Mouse (Mus musculus) C2C12 (cell line): ENCODE measurements at regions not wholly inside any gene's neighbourhood (a gene's known extent, or its start where the extent isn't known, plus 50 kb on each side); places are given as distances from the start of the nearest gene placed in this dataset.

Source experiments
- H3K27me3 ChIP-seq: one replicate; pipeline ENCODE4 v1.6.1; 2011; ENCODE audit not compliant: control insufficient read depth, insufficient read depth, insufficient read length
- H3K36me3 ChIP-seq: one replicate; pipeline ENCODE4 v1.6.1; 2011; ENCODE audit not compliant: control insufficient read depth, insufficient read depth
- H3K4me3 ChIP-seq: one replicate; pipeline ENCODE4 v1.5.1; 2011; ENCODE audit warnings: mild to moderate bottlenecking, control low read depth; ENCODE audit not compliant: poor library complexity, insufficient read depth, severe bottlenecking
- H3K79me2 ChIP-seq: one replicate; pipeline ENCODE4 v1.6.1; 2011; ENCODE audit not compliant: control insufficient read depth, insufficient read depth
- H3K79me3 ChIP-seq: one replicate; pipeline ENCODE4 v1.6.1; 2011; ENCODE audit warnings: low read depth, control low read depth
- H3ac ChIP-seq: one replicate; pipeline ENCODE3; 2011; ENCODE audit warnings: low read depth; ENCODE audit not compliant: control insufficient read depth, insufficient read length
- CEBPB ChIP-seq: IDR thresholded peaks from one replicate; pipeline ENCODE4 v1.6.1; 2011; ENCODE audit warnings: low read depth, mild to moderate bottlenecking, control low read depth, moderate library complexity
- CTCF ChIP-seq: IDR thresholded peaks from one replicate; pipeline ENCODE4 v1.5.1; 2011; ENCODE audit not compliant: control insufficient read depth, insufficient read depth, insufficient read length
- FOSL1 ChIP-seq: IDR thresholded peaks from one replicate; pipeline ENCODE4 v1.8.0; 2011; ENCODE audit warnings: mild to moderate bottlenecking, low read length; ENCODE audit not compliant: poor library complexity, insufficient read depth, severe bottlenecking
- MAX ChIP-seq: IDR thresholded peaks from one replicate; pipeline ENCODE4 v1.6.1; 2011; ENCODE audit warnings: mild to moderate bottlenecking, control low read depth
- MYOD1 ChIP-seq: IDR thresholded peaks from one replicate; pipeline ENCODE4 v1.6.1; 2011; ENCODE audit warnings: low read depth; ENCODE audit not compliant: control insufficient read depth, insufficient read length
- MYOG ChIP-seq: IDR thresholded peaks from one replicate; pipeline ENCODE4 v1.6.1; 2011; ENCODE audit not compliant: control insufficient read depth, insufficient read length; ENCODE audit errors: extremely low read depth
- USF1 ChIP-seq: IDR thresholded peaks from one replicate; pipeline ENCODE4 v1.6.1; 2011; ENCODE audit warnings: low read depth, mild to moderate bottlenecking, control low read depth, moderate library complexity

GRCm38 (mm10) chr4:127750781-127751180 lies 220.0 kb downstream of the CK137956 start:
- TF ChIP-seq MAX (no peak), CTCF (no peak), FOSL1 (no peak), USF1 (no peak), MYOD1 (no peak), MYOG (no peak), CEBPB (no peak)
- no peaks in the 10 kb centered on the region for H3K79me2 ChIP-seq
- H3K27me3 ChIP-seq = no peaks in the 10 kb centered on the region
- no peak overlapping the region for H3ac ChIP-seq
- no peaks in the 10 kb centered on the region for H3K79me3 ChIP-seq
- no peaks in the 10 kb centered on the region for H3K36me3 ChIP-seq
- no peak overlapping the region for H3K4me3 ChIP-seq

GRCm38 (mm10) chr4:127747876-127748275 lies 222.9 kb downstream of the CK137956 start:
- Histone ChIP-seq H3K4me3 (no peak overlapping the region), H3K36me3 (no peaks in the 10 kb centered on the region), H3K27me3 (no peaks in the 10 kb centered on the region), H3K79me3 (no peaks in the 10 kb centered on the region), H3ac (no peak overlapping the region), H3K79me2 (no peaks in the 10 kb centered on the region)
- TF ChIP-seq MAX (no peak), CEBPB (no peak), USF1 (no peak), MYOG (no peak), MYOD1 (no peak), CTCF (no peak), FOSL1 (no peak)

GRCm38 (mm10) chr4:127736781-127737180 lies 234.0 kb downstream of the CK137956 start:
- Histone ChIP-seq H3K36me3 (no peaks in the 10 kb centered on the region), H3ac (no peak overlapping the region), H3K79me2 (no peaks in the 10 kb centered on the region), H3K79me3 (no peaks in the 10 kb centered on the region), H3K27me3 (no peaks in the 10 kb centered on the region), H3K4me3 (no peak overlapping the region)
- TF ChIP-seq CTCF = no peak
- no peak for TF ChIP-seq CEBPB

GRCm38 (mm10) chr4:127736151-127736550 lies 234.6 kb downstream of the CK137956 start:
- no peaks in the 10 kb centered on the region for H3K79me2 ChIP-seq
- H3K27me3 ChIP-seq = no peaks in the 10 kb centered on the region

GRCm38 (mm10) chr4:127734641-127735040 lies 236.1 kb downstream of the CK137956 start:
- no peak overlapping the region for H3K4me3 ChIP-seq
- no peaks in the 10 kb centered on the region for H3K79me3 ChIP-seq
- TF ChIP-seq FOSL1 = no peak
- TF ChIP-seq MAX = no peak
- no peak for TF ChIP-seq MYOD1
- TF ChIP-seq MYOG = no peak
- H3K79me2 ChIP-seq = no peaks in the 10 kb centered on the region
- no peaks in the 10 kb centered on the region for H3K36me3 ChIP-seq
- H3K27me3 ChIP-seq = no peaks in the 10 kb centered on the region
- H3ac ChIP-seq = no peak overlapping the region

More at GRCm38 (mm10) chr4:127736151-127736550, 234.6 kb downstream of the CK137956 start:
- Histone ChIP-seq H3ac (no peak overlapping the region), H3K36me3 (no peaks in the 10 kb centered on the region), H3K79me3 (no peaks in the 10 kb centered on the region), H3K4me3 (no peak overlapping the region)
- no peak for TF ChIP-seq MAX
- TF ChIP-seq MYOD1 = no peak
- TF ChIP-seq FOSL1 = no peak
- TF ChIP-seq MYOG = no peak
- no peak for TF ChIP-seq CEBPB
- no peak for TF ChIP-seq USF1
- TF ChIP-seq CTCF = no peak

- Histone ChIP-seq H3ac (no peak overlapping the region), H3K27me3 (no peaks in the 10 kb centered on the region), H3K4me3 (no peak overlapping the region), H3K79me2 (no peaks in the 10 kb centered on the region), H3K79me3 (no peaks in the 10 kb centered on the region), H3K36me3 (no peaks in the 10 kb centered on the region)
- TF ChIP-seq MAX = no peak
- no peak for TF ChIP-seq CTCF
- TF ChIP-seq USF1 = no peak
- TF ChIP-seq FOSL1 = no peak
- TF ChIP-seq CEBPB = no peak
- TF ChIP-seq MYOG = no peak
- TF ChIP-seq MYOD1 = no peak
Measured at GRCm38 (mm10) chr4:127718661-127719060, 252.1 kb downstream of the CK137956 start.
